Mouse (Mus musculus) colon, adult 2 months (tissue): ENCODE data around the gene Cbfa2t3. TPM values are rescaled to one million over a fixed set of nuclear protein-coding genes. Genes with fewer than 3 reads are reported as not detected.

Source experiments
- polyA plus RNA-seq: library from polyadenylated mRNA; depleted of rRNA; stranded (reverse); fragments of >200 nt; gene quantifications from 2 replicates; pipeline ENCODE4 v1.2.3, GENCODE M21; 2012; rRNA removed

Cbfa2t3 gene
- 18.5 and 33.0 TPM in 2 replicates for polyA plus RNA-seq

DNA sequence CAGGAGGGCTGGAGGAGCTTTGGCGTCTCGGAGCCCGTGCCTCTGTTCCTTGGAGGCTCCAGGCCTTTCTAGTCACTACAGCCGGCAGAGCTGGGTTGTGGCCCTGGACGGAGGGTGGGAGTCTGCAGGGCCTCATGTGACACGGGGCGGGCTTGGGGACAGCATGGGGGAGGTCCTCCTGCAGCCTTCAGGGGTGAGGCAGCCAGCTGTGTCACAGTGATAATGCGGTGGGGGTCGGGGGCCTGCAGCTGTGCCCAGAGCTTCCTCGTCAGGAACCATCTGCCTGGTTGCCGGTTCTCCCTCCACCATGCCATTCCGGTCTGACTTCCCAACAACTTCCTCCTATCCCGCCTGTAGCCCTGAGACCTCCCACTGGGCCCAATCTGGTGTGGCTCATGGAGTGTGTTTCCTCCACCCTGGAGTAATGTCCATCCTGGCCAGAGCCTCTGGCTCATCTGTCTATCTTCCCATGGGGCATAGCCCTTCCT, at the start of gene Cbfa2t3:
Gene Cbfa2t3 (minus strand): TSS at position 105 of the 488 bp plus-strand sequence.

GRCm38 (mm10) chr8:122622727-122623126, 76.2 kb downstream of the Cbfa2t3 start, which contains the start of gene Pabpn1l:
Gene Pabpn1l, minus strand, starts transcription at chr8:122622739.

GRCm38 (mm10) chr8:122611295-122612133, 87.4 kb downstream of the Cbfa2t3 start, which contains the start of the genes Galns and Trappc2l:
Gene Galns, minus strand, starts transcription at chr8:122611463.
Gene Trappc2l, plus strand, starts transcription at chr8:122611640.

DNA sequence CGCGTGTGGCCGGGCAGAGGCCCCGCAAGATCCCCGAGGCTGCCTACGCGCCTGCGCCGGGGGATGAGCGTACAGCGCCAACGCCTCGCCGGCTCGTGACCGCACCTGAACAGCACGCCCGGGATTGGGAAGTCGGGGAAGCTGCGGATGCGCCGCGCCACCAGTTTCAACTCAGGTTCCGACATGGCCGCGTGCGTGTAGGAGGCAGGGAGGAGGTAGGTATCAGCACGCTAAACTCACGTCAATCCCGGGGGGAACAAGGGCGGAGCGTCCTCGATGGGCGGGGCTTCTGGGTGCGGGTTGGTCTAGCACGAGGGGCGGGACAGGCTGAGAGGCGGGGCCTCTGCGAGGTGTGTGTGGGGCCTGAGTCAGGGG, 122.3 kb downstream of the Cbfa2t3 start, which contains the start of gene Aprt:
Gene Aprt (minus strand): TSS at position 262 of the 375 bp plus-strand sequence.

Other genes starting within 250 kb of the Cbfa2t3 start
- gene Snai3, start 238.4 kb downstream of the Cbfa2t3 start, polyA plus RNA-seq = 1.2 and 2.7 TPM in 2 replicates
- 68.6 and 71.3 TPM in 2 replicates for gene Rnf166, start 223.0 kb downstream of the Cbfa2t3 start, polyA plus RNA-seq
- gene Ctu2, start 223.0 kb downstream of the Cbfa2t3 start, polyA plus RNA-seq = 27.5 and 28.8 TPM in 2 replicates
- gene Piezo1, start 147.8 kb downstream of the Cbfa2t3 start, polyA plus RNA-seq = 70.0 and 95.6 TPM in 2 replicates
- gene Cdt1, start 131.1 kb downstream of the Cbfa2t3 start, polyA plus RNA-seq = 29.3 and 35.4 TPM in 2 replicates
- gene Aprt, start 122.2 kb downstream of the Cbfa2t3 start, polyA plus RNA-seq = 277 TPM in 2 replicates
- 23.6 and 24.8 TPM in 2 replicates for gene Galns, start 87.6 kb downstream of the Cbfa2t3 start, polyA plus RNA-seq
- 169 and 220 TPM in 2 replicates for gene Trappc2l, start 87.5 kb downstream of the Cbfa2t3 start, polyA plus RNA-seq
- gene Pabpn1l, start 76.4 kb downstream of the Cbfa2t3 start, polyA plus RNA-seq = not detected in 2 replicates
- gene Acsf3, start 76.4 kb upstream of the Cbfa2t3 start, polyA plus RNA-seq = 29.1 and 33.3 TPM in 2 replicates
- gene Cdh15, start 148.9 kb upstream of the Cbfa2t3 start, polyA plus RNA-seq = 0.03 TPM in 1 of 2 replicates, not detected in the other